Mouse (Mus musculus) CH12.LX (cell line): Measurements from ENCODE around the gene Cfap69. TPM values are rescaled to one million over a fixed set of nuclear protein-coding genes. Genes with fewer than 3 reads are reported as not detected.

ENCODE experiments used
- DNase-seq: peaks from one replicate; pipeline ENCODE4 v3.0.0-alpha.2; 2013; ENCODE audit errors: extremely low read depth
- H3K27ac ChIP-seq: 2 replicates; pipeline ENCODE4 v1.5.1; 2012; ENCODE audit warnings: low read depth, mild to moderate bottlenecking, control low read depth, moderate library complexity; ENCODE audit not compliant: insufficient read depth
- H3K27me3 ChIP-seq: replicated peaks from 2 replicates; pipeline ENCODE3; 2012; ENCODE audit warnings: inconsistent platforms
- H3K36me3 ChIP-seq, 2 experiments: replicated peaks in 1 of 2; 2 replicates each; pipeline versions ENCODE3 to v1.6.1; 2012; ENCODE audit warnings: inconsistent platforms in 1 of 2, low read length in 1 of 2, mild to moderate bottlenecking in 1 of 2, mixed read lengths in 1 of 2, moderate library complexity in 1 of 2; ENCODE audit not compliant: control insufficient read depth in 1 of 2, insufficient read depth in 1 of 2
- H3K4me1 ChIP-seq, 2 experiments: 2 replicates each; pipeline ENCODE4 v1.6.1; 2012; ENCODE audit warnings: inconsistent platforms in 1 of 2, moderate library complexity in 1 of 2; ENCODE audit not compliant: insufficient read depth in 2 of 2, control insufficient read depth in 1 of 2
- H3K4me2 ChIP-seq: 2 replicates; pipeline ENCODE4 v1.6.1; 2012; ENCODE audit warnings: low read depth, mild to moderate bottlenecking, control low read depth; ENCODE audit not compliant: poor library complexity, insufficient read depth, severe bottlenecking
- H3K4me3 ChIP-seq, 3 experiments: fragments of 150-350 bp in 1 of 3; sonication (generic) in 1 of 3; replicated peaks in 1 of 3; 2 replicates each; pipeline versions ENCODE3 to v1.5.1; 2011 to 2012; ENCODE audit warnings: low read depth in 2 of 3, low read length in 2 of 3, mild to moderate bottlenecking in 2 of 3, moderate library complexity in 2 of 3, control low read depth in 1 of 3, improper control_type of control experiment in 1 of 3, inconsistent platforms in 1 of 3, mixed read lengths in 1 of 3; ENCODE audit not compliant: poor library complexity in 1 of 3
- H3K79me2 ChIP-seq: replicated peaks from 2 replicates; pipeline ENCODE4 v1.6.1; 2012; ENCODE audit warnings: mild to moderate bottlenecking, moderate library complexity; ENCODE audit not compliant: control insufficient read depth, poor library complexity, insufficient read depth, severe bottlenecking; ENCODE audit errors: extremely low read depth
- H3K9ac ChIP-seq: 2 replicates; pipeline ENCODE4 v1.6.1; 2012; ENCODE audit warnings: low read depth, mild to moderate bottlenecking, control low read depth, moderate library complexity; ENCODE audit not compliant: insufficient read depth
- H3K9me3 ChIP-seq: replicated peaks from 2 replicates; pipeline ENCODE3; 2012; ENCODE audit warnings: low read length, inconsistent platforms, mixed read lengths
- BHLHE40 ChIP-seq: IDR thresholded peaks from 2 replicates; pipeline ENCODE4 v1.6.1; 2011; ENCODE audit warnings: mild to moderate bottlenecking, low read depth, low read length, improper control_type of control experiment
- CTCF ChIP-seq, 2 experiments: IDR thresholded peaks in 1 of 2; conservative IDR thresholded peaks in 1 of 2; 2 replicates each; pipeline ENCODE4 v1.5.1; 2011 to 2012; ENCODE audit warnings: low read depth in 2 of 2, low read length in 2 of 2, improper control_type of control experiment in 1 of 2, inconsistent platforms in 1 of 2, mild to moderate bottlenecking in 1 of 2, moderate library complexity in 1 of 2
- IRF4 ChIP-seq: IDR thresholded peaks from 2 replicates; pipeline ENCODE4 v1.6.1; 2014; ENCODE audit warnings: low read depth, mild to moderate bottlenecking, inconsistent platforms, low read length, improper control_type of control experiment
- JUN ChIP-seq: IDR thresholded peaks from 2 replicates; pipeline ENCODE4 v1.6.1; 2011; ENCODE audit warnings: low read depth, mild to moderate bottlenecking, low read length, improper control_type of control experiment, moderate library complexity; ENCODE audit not compliant: insufficient read depth
- JUND ChIP-seq: conservative IDR thresholded peaks from 2 replicates; pipeline ENCODE4 v1.6.1; 2011; ENCODE audit warnings: low read depth, low read length, improper control_type of control experiment
- KAT2A ChIP-seq: IDR thresholded peaks from 2 replicates; pipeline ENCODE4 v1.6.1; 2012; ENCODE audit warnings: low read length, improper control_type of control experiment, inconsistent platforms; ENCODE audit not compliant: insufficient replicate concordance
- MAFK ChIP-seq: IDR thresholded peaks from 2 replicates; pipeline ENCODE4 v1.6.1; 2011; ENCODE audit warnings: low read length, improper control_type of control experiment; ENCODE audit not compliant: insufficient replicate concordance
- MAZ ChIP-seq: IDR thresholded peaks from 2 replicates; pipeline ENCODE4 v1.6.1; 2012; ENCODE audit warnings: low read depth, mild to moderate bottlenecking, inconsistent platforms, low read length, improper control_type of control experiment, moderate library complexity
- MEF2A ChIP-seq: IDR thresholded peaks from 2 replicates; pipeline ENCODE4 v1.6.1; 2014; ENCODE audit warnings: low read depth, mild to moderate bottlenecking, inconsistent platforms, low read length, improper control_type of control experiment, borderline replicate concordance
- MXI1 ChIP-seq: IDR thresholded peaks from 2 replicates; pipeline ENCODE4 v1.6.1; 2011; ENCODE audit warnings: mild to moderate bottlenecking, low read depth, low read length, improper control_type of control experiment
- NELFE ChIP-seq: IDR thresholded peaks from 2 replicates; pipeline ENCODE4 v1.6.1; 2011; ENCODE audit warnings: low read depth, low read length, improper control_type of control experiment
- NRF1 ChIP-seq: IDR thresholded peaks from 2 replicates; pipeline ENCODE4 v1.6.1; 2014; ENCODE audit warnings: low read depth, mild to moderate bottlenecking, inconsistent platforms, low read length, improper control_type of control experiment, moderate library complexity
- PAX5 ChIP-seq: IDR thresholded peaks from 2 replicates; pipeline ENCODE4 v1.6.1; 2012; ENCODE audit warnings: low read length, inconsistent platforms, mixed read lengths
- POLR2AphosphoS2 ChIP-seq: IDR thresholded peaks from 2 replicates; pipeline ENCODE4 v1.6.1; 2011; ENCODE audit warnings: low read depth, low read length, improper control_type of control experiment
- RAD21 ChIP-seq: IDR thresholded peaks from 2 replicates; pipeline ENCODE4 v1.6.1; 2011; ENCODE audit warnings: low read depth, mild to moderate bottlenecking, low read length, improper control_type of control experiment, moderate library complexity
- SIN3A ChIP-seq: IDR thresholded peaks from 2 replicates; pipeline ENCODE4 v1.6.1; 2012; ENCODE audit warnings: low read length, improper control_type of control experiment, inconsistent platforms
- UBTF ChIP-seq: IDR thresholded peaks from 2 replicates; pipeline ENCODE4 v1.6.1; 2012; ENCODE audit warnings: low read depth, mild to moderate bottlenecking, inconsistent platforms, low read length, improper control_type of control experiment, moderate library complexity
- dilution Hi-C: fragments of 300-500 bp; cut with MboI; formaldehyde crosslinking; loops from 2 replicates; pipeline ENCODE4 v1.14.3; 2020; ENCODE audit warnings: low sequenced_read_pairs; ENCODE audit not compliant: extremely low pct_unique_long_range_greater_than_20kb, extremely low pct_ligation_motif_present
- in situ Hi-C: fragments of 300-500 bp; cut with MboI; formaldehyde crosslinking; loops from 3 replicates; pipeline ENCODE4 v1.14.3; 2019; ENCODE audit warnings: low sequenced_read_pairs, low pct_ligation_motif_present, low pct_unique_long_range_greater_than_20kb, mixed read lengths
- polyA plus RNA-seq: library from polyadenylated mRNA; unstranded; fragments of >175 nt; gene quantifications from 2 replicates; pipeline ENCODE4 v1.2.1, GENCODE M21; 2012; ENCODE audit warnings: low read depth; ENCODE audit not compliant: insufficient read length
- total RNA-seq, 2 experiments: library from RNA; depleted of rRNA; stranded (reverse); fragments of 300-350 nt in 1 of 2; fragments of >200 nt in 1 of 2; gene quantifications; 2 replicates each; pipeline ENCODE4 v1.2.3; 2012 to 2014

The Cfap69 gene
- total and polyA plus RNA-seq, 3 experiments, result 0.51 to 1.5 (median 1.2) TPM

- Histone ChIP-seq H3K4me1 (peaks cover 0 to 9% of the 10 kb centered on the region in 2 experiments; a peak in 2 of 4 replicates), H3K9me3 (no peaks in the 10 kb centered on the region), H3K4me3 (no peak overlapping the region), H3K4me2 (no peak overlapping the region), H3K27me3 (no peaks in the 10 kb centered on the region), H3K79me2 (no peaks in the 10 kb centered on the region), H3K27ac (no peak overlapping the region), H3K9ac (no peak overlapping the region), H3K36me3 (no peaks in the 10 kb centered on the region)
- peak; percentile 9 for DNase-seq
- TF ChIP-seq POLR2AphosphoS2, result no peak
- peak in 1 of 2 experiments; percentile 45; a peak in 2 of 4 replicates for TF ChIP-seq CTCF (conservative IDR thresholded peaks at IDR 0.05 in 1 of 2, IDR thresholded peaks at IDR 0.05 in 1 of 2; ENCODE audit: low read depth in 2 of 2, low read length in 2 of 2)
- peak; percentile 17 for TF ChIP-seq RAD21
- in situ Hi-C loops, result no loop called here
- dilution Hi-C loops, result no loop called here
These were observed 102.9 kb downstream of the Cfap69 start for GRCm38 (mm10) chr5:5561041-5561706.

- Histone ChIP-seq H3K4me1 (peaks cover 0 to 9% of the 10 kb centered on the region in 2 experiments; a peak in 2 of 4 replicates), H3K27ac (no peak overlapping the region), H3K4me2 (no peak overlapping the region), H3K36me3 (no peaks in the 10 kb centered on the region), H3K27me3 (no peaks in the 10 kb centered on the region), H3K79me2 (no peaks in the 10 kb centered on the region), H3K9me3 (no peaks in the 10 kb centered on the region), H3K4me3 (no peak overlapping the region), H3K9ac (no peak overlapping the region)
- dilution Hi-C loops, result no loop called here
- in situ Hi-C loops, result no loop called here
- DNase-seq, result no peak
- TF ChIP-seq MAFK, result no peak
These were observed 104.2 kb downstream of the Cfap69 start for GRCm38 (mm10) chr5:5559798-5560197.

- Histone ChIP-seq H3K4me1 (peaks cover 0 to 9% of the 10 kb centered on the region in 2 experiments; a peak in 2 of 4 replicates), H3K4me3 (no peak within 1 kb of the TSS), H3K36me3 (no peaks in the 10 kb centered on the region), H3K27me3 (no peaks in the 10 kb centered on the region), H3K79me2 (no peaks in the 10 kb centered on the region), H3K27ac (no peak within 1 kb of the TSS), H3K4me2 (no peak within 1 kb of the TSS), H3K9ac (no peak within 1 kb of the TSS), H3K9me3 (peaks cover 4% of the 10 kb centered on the region)
- dilution Hi-C loops, result no loop called here
- TF ChIP-seq KAT2A (no peak), JUND (no peak), SIN3A (no peak), NELFE (no peak), MEF2A (no peak), RAD21 (no peak), POLR2AphosphoS2 (no peak), MAFK (no peak), NRF1 (no peak), MXI1 (no peak), PAX5 (no peak), MAZ (no peak), BHLHE40 (no peak), IRF4 (no peak), CTCF (conservative IDR thresholded peaks at IDR 0.05 in 1 of 2, IDR thresholded peaks at IDR 0.05 in 1 of 2; ENCODE audit: low read depth in 2 of 2, low read length in 2 of 2) (no peak), UBTF (no peak), JUN (no peak)
- DNase-seq, result no peak
- in situ Hi-C loops, result no loop called here
These were observed 104.8 kb downstream of the Cfap69 start, which contains the start of gene Gtpbp10 for GRCm38 (mm10) chr5:5559079-5559740. TSS of gene Gtpbp10 (minus strand) at chr5:5559538.
